Mouse (Mus musculus): Measurements from ENCODE around the gene Cacna1e. TPM values are rescaled to one million over a fixed set of nuclear protein-coding genes. Genes with fewer than 3 reads are reported as not detected.

Gene Cacna1e
- polyA plus RNA-seq, 1 experiment from 2014 or later: 0.60 TPM

GRCm38 (mm10) chr1:154528803-154529202, 355.5 kb downstream of the Cacna1e start:
- Histone ChIP-seq H3K9ac (no peak overlapping the region), H3K4me1 (no peaks in the 10 kb centered on the region), H3K9me3 (no peaks in the 10 kb centered on the region), H3K36me3 (no peaks in the 10 kb centered on the region), H3K27ac (no peak overlapping the region), H3K4me3 (no peak overlapping the region), H3K27me3 (no peaks in the 10 kb centered on the region), H3K4me2 (no peak overlapping the region)
- ATAC-seq (ENCODE audit: insufficient number of reproducible peaks, low FRiP score, low TSS enrichment, low read depth): no peak
- WGBS: 87% methylated on average over 6 of the region's 6 CpGs

GRCm38 (mm10) chr1:154520715-154521114, 363.6 kb downstream of the Cacna1e start:
- no peak overlapping the region for H3K4me3 ChIP-seq
- WGBS: 92% methylated on average over 2 of the region's 2 CpGs
- H3K27me3 ChIP-seq: no peaks in the 10 kb centered on the region

DNA sequence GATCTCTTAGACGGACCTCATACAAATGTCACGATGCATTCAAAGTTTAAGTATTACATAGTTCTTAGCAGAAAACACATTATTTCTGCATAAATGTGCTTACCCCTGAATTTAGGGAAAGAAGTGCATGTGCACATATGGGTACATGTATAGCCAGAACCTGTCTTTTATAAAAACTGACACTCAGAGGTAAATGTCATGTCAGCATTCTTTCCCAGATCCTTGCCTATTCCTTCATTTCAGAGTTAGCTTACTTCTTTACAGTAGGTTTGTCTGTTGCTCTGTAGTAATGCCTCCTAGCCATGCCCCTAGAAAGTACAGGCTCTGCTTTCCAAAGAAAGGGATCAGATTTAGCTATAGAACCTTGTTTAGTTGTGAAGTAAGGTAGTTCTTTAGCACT, 369.0 kb downstream of the Cacna1e start:
- Histone ChIP-seq H3K9me3 (no peaks in the 10 kb centered on the region), H3K27me3 (no peaks in the 10 kb centered on the region), H3K9ac (no peak overlapping the region), H3K4me3 (no peak overlapping the region), H3K27ac (no peak overlapping the region), H3K4me2 (no peak overlapping the region), H3K36me3 (no peaks in the 10 kb centered on the region), H3K4me1 (no peaks in the 10 kb centered on the region)
- no peak for ATAC-seq (ENCODE audit: insufficient number of reproducible peaks, low FRiP score, low TSS enrichment, low read depth)
- WGBS: 93% methylated on average over 2 of the region's 2 CpGs

More at GRCm38 (mm10) chr1:154520715-154521114, 363.6 kb downstream of the Cacna1e start:
- Histone ChIP-seq H3K27ac (no peak overlapping the region), H3K4me1 (no peaks in the 10 kb centered on the region), H3K9ac (no peak overlapping the region), H3K9me3 (no peaks in the 10 kb centered on the region), H3K4me2 (no peak overlapping the region), H3K36me3 (no peaks in the 10 kb centered on the region)
- ATAC-seq (ENCODE audit: insufficient number of reproducible peaks, low FRiP score, low TSS enrichment, low read depth): no peak

- Histone ChIP-seq H3K36me3 (no peaks in the 10 kb centered on the region), H3K9me3 (no peaks in the 10 kb centered on the region), H3K4me1 (no peaks in the 10 kb centered on the region), H3K9ac (no peak overlapping the region), H3K27ac (no peak overlapping the region), H3K27me3 (no peaks in the 10 kb centered on the region), H3K4me2 (no peak overlapping the region), H3K4me3 (no peak overlapping the region)
- no peak for ATAC-seq (ENCODE audit: insufficient number of reproducible peaks, low FRiP score, low TSS enrichment, low read depth)
These were observed 372.6 kb downstream of the Cacna1e start for GRCm38 (mm10) chr1:154511736-154512135.

GRCm38 (mm10) chr1:154504005-154504404, 380.3 kb downstream of the Cacna1e start:
- H3K27me3 ChIP-seq: no peaks in the 10 kb centered on the region
- H3K4me1 ChIP-seq: no peaks in the 10 kb centered on the region
- no peak overlapping the region for H3K4me2 ChIP-seq
- ATAC-seq (ENCODE audit: insufficient number of reproducible peaks, low FRiP score, low TSS enrichment, low read depth): no peak
- 72% methylated on average over 4 of the region's 4 CpGs for WGBS
- H3K27ac ChIP-seq: no peak overlapping the region
- no peak overlapping the region for H3K9ac ChIP-seq
- H3K36me3 ChIP-seq: no peaks in the 10 kb centered on the region
- H3K4me3 ChIP-seq: no peak overlapping the region
- H3K9me3 ChIP-seq: no peaks in the 10 kb centered on the region

DNA sequence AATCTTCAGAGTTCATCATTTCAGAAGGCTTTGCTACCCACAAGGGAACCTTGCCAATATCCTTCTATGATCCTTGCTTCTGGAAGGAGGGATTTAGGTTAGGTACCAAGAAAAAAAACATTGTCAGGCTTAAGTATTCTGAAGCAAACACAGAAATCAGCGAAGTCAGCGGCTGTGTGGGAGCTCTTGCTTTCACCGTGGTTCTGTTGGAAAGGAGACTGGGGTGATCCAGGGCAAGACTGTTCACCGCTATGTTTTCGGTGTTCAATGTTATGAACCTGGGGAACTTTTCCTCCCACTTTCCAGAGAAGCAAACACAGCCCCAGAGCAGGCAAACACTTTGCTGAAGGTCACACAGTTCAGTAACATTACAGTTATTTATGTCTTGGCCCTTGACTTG, 383.4 kb downstream of the Cacna1e start:
- Histone ChIP-seq H3K27ac (no peak overlapping the region), H3K36me3 (no peaks in the 10 kb centered on the region)
- 81% methylated on average over 5 of the region's 5 CpGs for WGBS

GRCm38 (mm10) chr1:154500187-154500866, 384.0 kb downstream of the Cacna1e start:
- Histone ChIP-seq H3K27me3 (no peaks in the 10 kb centered on the region), H3K4me3 (no peak overlapping the region), H3K4me1 (no peaks in the 10 kb centered on the region), H3K4me2 (no peak overlapping the region), H3K9me3 (no peaks in the 10 kb centered on the region), H3K27ac (no peak overlapping the region), H3K36me3 (no peaks in the 10 kb centered on the region), H3K9ac (no peak overlapping the region)
- no peak for ATAC-seq (ENCODE audit: insufficient number of reproducible peaks, low FRiP score, low TSS enrichment, low read depth)
- 67% methylated on average over 3 of the region's 3 CpGs for WGBS

More for the DNA sequence above, 383.4 kb downstream of the Cacna1e start:
- H3K4me2 ChIP-seq: no peak overlapping the region
- H3K9me3 ChIP-seq: no peaks in the 10 kb centered on the region
- no peak overlapping the region for H3K9ac ChIP-seq
- ATAC-seq (ENCODE audit: insufficient number of reproducible peaks, low FRiP score, low TSS enrichment, low read depth): no peak
- H3K4me3 ChIP-seq: no peak overlapping the region
- H3K27me3 ChIP-seq: no peaks in the 10 kb centered on the region
- no peaks in the 10 kb centered on the region for H3K4me1 ChIP-seq

DNA sequence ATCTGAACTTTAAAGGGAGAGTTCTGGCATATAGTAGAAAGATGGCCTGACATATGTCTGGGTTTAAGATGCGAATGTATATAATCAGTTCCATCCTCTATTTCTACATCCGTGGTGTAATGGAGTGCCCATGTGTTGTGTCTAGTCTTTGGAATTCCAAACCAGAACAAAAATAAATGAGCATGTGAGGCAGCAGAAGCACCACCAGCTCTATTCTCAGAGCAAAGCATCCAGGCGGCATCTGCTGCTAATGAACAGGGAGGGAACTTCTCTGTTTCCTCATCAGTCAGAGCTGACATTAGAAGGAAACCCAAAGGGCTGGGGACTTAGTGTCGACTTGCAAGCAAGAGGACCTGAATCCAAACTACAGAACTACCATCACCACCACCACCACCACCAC, 385.5 kb downstream of the Cacna1e start:
- no peak for ATAC-seq (ENCODE audit: insufficient number of reproducible peaks, low FRiP score, low TSS enrichment, low read depth)
- no peak overlapping the region for H3K4me2 ChIP-seq
- 61% methylated on average over 4 of the region's 4 CpGs for WGBS

DNA sequence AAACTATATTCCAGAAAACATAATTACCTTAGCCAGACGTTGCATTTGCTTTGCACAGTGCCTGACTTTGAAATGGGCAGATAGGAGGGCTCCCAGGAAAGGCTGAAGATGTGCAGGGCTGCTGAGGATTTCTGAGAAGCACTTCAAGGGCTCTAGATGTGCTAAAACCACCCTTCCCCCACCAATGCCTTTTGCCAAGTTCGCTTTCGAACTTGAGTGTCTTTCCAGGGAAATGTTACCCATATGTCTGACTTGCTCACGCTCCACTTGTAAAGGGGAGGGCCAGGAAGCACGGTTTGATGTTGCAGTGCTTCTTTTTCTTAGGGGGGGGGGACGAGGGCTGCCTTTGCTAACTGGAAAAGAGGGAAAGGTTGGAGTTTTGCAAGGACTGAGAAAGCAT, 393.2 kb downstream of the Cacna1e start:
- ATAC-seq (ENCODE audit: insufficient number of reproducible peaks, low FRiP score, low TSS enrichment, low read depth): no peak
- Histone ChIP-seq H3K9me3 (no peaks in the 10 kb centered on the region), H3K4me3 (no peak overlapping the region), H3K27ac (no peak overlapping the region), H3K36me3 (no peaks in the 10 kb centered on the region), H3K9ac (no peak overlapping the region), H3K4me1 (0 out of 2 replicates have a peak, but pooled peaks cover 4% of the 10 kb centered on the region), H3K4me2 (no peak overlapping the region), H3K27me3 (no peaks in the 10 kb centered on the region)
- WGBS: 32% methylated on average over 6 of the region's 6 CpGs

More for the DNA sequence above, 385.5 kb downstream of the Cacna1e start:
- H3K9me3 ChIP-seq: no peaks in the 10 kb centered on the region
- no peak overlapping the region for H3K9ac ChIP-seq
- H3K4me1 ChIP-seq: no peaks in the 10 kb centered on the region
- no peaks in the 10 kb centered on the region for H3K27me3 ChIP-seq
- no peaks in the 10 kb centered on the region for H3K36me3 ChIP-seq
- H3K4me3 ChIP-seq: no peak overlapping the region
- no peak overlapping the region for H3K27ac ChIP-seq

GRCm38 (mm10) chr1:154476671-154477070, 407.6 kb downstream of the Cacna1e start:
- no peaks in the 10 kb centered on the region for H3K9me3 ChIP-seq
- H3K4me3 ChIP-seq: no peak overlapping the region
- H3K4me1 ChIP-seq: no peaks in the 10 kb centered on the region
- H3K9ac ChIP-seq: no peak overlapping the region
- no peaks in the 10 kb centered on the region for H3K36me3 ChIP-seq
- no peaks in the 10 kb centered on the region for H3K27me3 ChIP-seq
- H3K27ac ChIP-seq: no peak overlapping the region
- H3K4me2 ChIP-seq: no peak overlapping the region
- 79% methylated on average over 2 of the region's 2 CpGs for WGBS
- ATAC-seq (ENCODE audit: insufficient number of reproducible peaks, low FRiP score, low TSS enrichment, low read depth): no peak

GRCm38 (mm10) chr1:154475706-154476105, 408.6 kb downstream of the Cacna1e start:
- Histone ChIP-seq H3K4me1 (no peaks in the 10 kb centered on the region), H3K9ac (no peak overlapping the region), H3K27me3 (no peaks in the 10 kb centered on the region), H3K9me3 (no peaks in the 10 kb centered on the region), H3K36me3 (no peaks in the 10 kb centered on the region), H3K27ac (no peak overlapping the region), H3K4me3 (no peak overlapping the region), H3K4me2 (no peak overlapping the region)
- 89% methylated on average over 2 of the region's 2 CpGs for whole genome bisulfite sequencing
- no peak for ATAC-seq (ENCODE audit: insufficient number of reproducible peaks, low FRiP score, low TSS enrichment, low read depth)

DNA sequence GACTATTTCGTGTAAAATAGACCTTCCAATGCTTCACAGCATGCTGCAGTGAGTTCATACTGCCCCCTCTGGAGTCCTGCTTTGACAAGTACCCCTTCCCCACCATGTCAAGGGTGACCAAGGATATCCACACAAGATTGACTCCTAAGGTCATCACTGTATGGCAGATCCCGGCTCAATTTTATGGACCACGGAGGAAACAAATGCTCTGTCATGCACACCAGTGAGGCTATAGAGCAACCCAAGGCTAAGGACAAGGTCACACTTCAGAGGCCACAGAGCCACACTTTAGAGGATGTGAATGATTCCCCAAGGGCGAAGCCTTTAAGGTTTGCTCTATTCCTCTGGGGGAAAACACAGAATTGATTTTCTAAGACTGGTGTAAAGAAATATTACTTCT, 410.1 kb downstream of the Cacna1e start:
- Histone ChIP-seq H3K4me1 (no peaks in the 10 kb centered on the region), H3K4me3 (no peak overlapping the region), H3K9ac (no peak overlapping the region), H3K9me3 (no peaks in the 10 kb centered on the region), H3K27ac (no peak overlapping the region), H3K4me2 (no peak overlapping the region), H3K27me3 (no peaks in the 10 kb centered on the region), H3K36me3 (no peaks in the 10 kb centered on the region)
- no peak for ATAC-seq (ENCODE audit: insufficient number of reproducible peaks, low FRiP score, low TSS enrichment, low read depth)
- WGBS: 81% methylated on average over 4 of the region's 4 CpGs

GRCm38 (mm10) chr1:154467265-154467664, 417.0 kb downstream of the Cacna1e start:
- H3K4me1 ChIP-seq: no peaks in the 10 kb centered on the region
- no peaks in the 10 kb centered on the region for H3K27me3 ChIP-seq
- no peaks in the 10 kb centered on the region for H3K36me3 ChIP-seq
- no peak for ATAC-seq (ENCODE audit: insufficient number of reproducible peaks, low FRiP score, low TSS enrichment, low read depth)
- H3K9ac ChIP-seq: no peak overlapping the region
- no peaks in the 10 kb centered on the region for H3K9me3 ChIP-seq
- no peak overlapping the region for H3K4me3 ChIP-seq
- 81% methylated on average over 3 of the region's 3 CpGs for WGBS
- no peak overlapping the region for H3K27ac ChIP-seq
- no peak overlapping the region for H3K4me2 ChIP-seq

Data from limb, embryonic 15.5 days (tissue).